Mouse (Mus musculus) testis, postnatal 10 days (tissue): ENCODE results near the gene Utp14a.
"Not testable (repeated sequence)": the region's sequence is repeated elsewhere in the genome, so short reads cannot be mapped to it uniquely, and the experiment has no call there.

Experiments used
- DNase-seq: peaks from one replicate; pipeline ENCODE4 v3.0.0; 2021; ENCODE audit warnings: low spot score

The Utp14a gene

DNA sequence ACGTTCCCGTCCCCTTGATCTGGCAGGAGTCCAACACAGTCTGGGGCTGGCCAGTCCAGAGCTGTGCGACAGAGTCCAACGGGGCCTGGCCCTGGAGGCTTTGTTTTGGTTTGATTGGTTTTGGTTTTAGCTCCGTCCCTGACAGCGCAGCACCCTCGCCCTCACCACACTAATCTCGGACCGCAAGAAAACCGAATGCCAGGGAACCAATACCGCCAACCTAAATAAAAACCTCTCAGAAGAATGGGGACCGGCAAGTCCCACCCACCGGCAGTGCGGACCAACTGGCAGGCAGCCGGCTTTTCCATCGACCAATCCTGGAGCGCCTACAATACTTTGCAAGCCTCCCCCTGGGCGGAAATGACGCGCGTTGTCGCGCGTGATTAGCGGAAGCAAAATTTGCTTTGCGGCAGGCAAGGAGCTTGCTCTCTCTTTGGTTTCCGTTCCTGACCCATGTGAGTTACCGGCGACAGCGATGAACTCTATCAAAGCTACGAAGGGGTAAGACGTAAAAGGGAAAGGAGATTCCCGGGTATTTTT is at the start of gene Utp14a:
Gene Utp14a (plus strand): TSS at position 395 of the 540 bp plus-strand sequence.
- peak; percentile 92 for DNase-seq

DNA sequence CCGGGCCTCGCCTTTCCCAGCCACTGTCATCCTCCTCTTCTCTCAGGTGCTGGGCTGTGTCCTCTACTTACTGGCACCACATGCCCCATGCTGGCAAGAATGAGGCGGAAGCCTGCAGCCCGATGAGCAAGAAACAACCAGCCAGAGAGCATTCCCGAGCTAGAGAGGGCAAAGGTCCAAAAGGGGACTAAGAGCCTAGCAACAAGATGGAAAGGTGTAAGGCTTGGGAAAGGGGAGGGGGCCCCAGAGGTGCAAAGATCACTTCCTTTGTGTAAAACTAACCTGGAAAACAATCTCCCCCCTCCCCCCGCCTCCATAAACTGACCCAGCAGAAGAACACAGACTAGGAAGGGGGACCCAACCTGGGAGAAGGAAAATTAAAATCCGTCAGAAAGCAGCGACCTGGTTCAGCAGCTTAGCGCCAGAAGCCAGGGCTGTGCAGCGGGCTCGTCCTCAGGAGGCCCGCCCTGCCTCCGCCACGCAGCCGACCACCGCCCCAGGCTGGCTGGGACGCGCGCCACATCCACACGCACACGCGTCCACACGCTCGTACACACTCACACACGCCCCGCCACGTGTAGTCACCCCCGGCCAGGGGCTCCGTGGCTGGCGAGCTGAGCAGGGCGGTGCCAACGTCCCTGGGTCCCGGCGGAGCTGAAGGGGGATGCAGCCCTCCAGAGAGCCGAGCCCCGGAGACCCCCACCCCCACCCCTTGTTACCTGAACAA is 48.7 kb upstream of the Utp14a start:
- DNase-seq, result peak; percentile 50

DNA sequence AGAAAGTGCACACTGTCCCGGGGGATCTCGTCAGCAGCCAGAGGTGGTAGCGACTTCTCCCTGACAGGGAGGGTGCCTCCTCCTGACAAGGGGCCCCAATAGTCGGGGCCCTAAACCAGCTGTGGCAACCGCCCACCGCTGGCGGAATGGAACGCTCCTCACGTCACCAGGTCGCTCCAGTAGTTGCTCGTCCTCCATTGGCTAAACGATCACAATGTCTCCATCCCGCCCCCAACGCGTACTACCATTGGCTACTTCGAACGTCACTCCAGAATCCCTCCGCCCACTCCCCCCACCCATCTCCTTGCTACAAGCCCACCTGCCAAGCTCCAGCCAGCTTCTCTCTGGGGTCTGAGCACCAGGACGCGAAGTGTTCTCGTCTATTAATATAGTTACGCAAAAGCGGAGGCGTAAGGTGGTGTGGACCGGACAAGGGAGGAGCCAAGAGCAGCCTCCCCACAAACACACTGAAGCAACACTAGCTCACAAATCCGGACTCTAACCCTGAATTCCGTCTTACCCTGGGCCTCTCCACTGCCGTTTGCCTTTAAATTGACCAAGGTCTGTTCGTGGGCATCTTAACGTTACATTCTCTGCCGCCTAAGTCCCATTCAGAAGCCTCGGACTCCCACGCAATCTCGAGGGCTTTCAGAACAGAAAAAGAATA is 48.0 kb upstream of the Utp14a start, which contains the start of gene Zdhhc9:
Gene Zdhhc9 (minus strand): TSS at position 360 of the 667 bp plus-strand sequence.
- peak; percentile 88 for DNase-seq

DNA sequence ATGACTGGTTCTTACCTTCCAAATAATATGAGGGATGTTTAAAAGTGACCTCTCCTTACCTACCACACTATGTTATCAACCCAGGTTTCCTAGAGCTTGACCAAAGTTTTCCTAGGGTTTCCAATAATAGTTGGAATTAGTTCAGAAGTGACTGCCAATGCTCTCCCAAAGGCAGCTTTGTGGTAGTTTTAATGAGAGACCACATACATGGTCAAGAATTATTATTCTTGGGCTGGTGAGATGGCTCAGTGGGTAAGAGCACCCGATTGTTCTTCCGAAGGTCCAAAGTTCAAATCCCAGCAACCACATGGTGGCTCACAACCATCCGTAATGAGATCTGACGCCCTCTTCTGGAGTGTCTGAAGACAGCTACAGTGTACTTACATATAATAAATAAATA is 46.9 kb upstream of the Utp14a start:
- not testable (repeated sequence) for DNase-seq

DNA sequence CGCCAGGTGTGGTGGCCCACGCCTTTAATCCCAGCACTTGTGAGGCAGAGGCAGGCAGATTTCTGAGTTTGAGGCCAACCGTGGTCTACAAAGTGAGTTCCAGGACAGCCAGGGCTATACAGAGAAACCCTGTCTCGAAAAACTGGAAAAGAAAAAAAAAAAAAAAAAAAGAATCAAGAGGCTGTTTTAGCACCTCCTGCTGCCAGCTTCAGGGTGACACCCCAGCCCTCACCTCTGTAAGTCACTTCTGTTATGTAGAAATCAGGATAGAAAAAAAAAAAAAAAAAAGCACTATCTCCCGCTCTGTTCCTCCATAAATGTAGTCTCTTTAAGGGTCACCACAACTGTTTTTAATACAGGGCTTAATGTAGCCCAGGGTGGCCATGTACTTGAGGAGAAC is 37.2 kb upstream of the Utp14a start:
- no peak for DNase-seq

DNA sequence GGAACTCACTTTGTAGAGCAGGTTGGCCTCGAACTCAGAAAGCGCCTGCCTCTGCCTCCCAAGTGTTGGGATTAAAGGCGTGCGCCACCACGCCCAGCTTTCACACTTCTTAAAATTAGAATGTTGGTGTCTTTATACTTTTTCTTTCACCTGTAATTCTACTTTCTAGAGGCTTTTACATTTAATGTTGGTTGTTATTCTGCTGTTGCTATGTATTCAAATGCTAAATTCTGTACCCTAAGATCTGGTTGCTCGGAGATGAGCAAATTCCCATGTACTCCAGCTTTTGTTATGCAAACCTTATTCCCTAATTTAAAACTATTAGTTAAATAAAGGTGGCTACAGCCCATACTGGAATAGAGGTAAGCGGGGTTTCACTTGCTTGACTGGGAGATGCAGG is 34.0 kb upstream of the Utp14a start:
- no peak for DNase-seq

DNA sequence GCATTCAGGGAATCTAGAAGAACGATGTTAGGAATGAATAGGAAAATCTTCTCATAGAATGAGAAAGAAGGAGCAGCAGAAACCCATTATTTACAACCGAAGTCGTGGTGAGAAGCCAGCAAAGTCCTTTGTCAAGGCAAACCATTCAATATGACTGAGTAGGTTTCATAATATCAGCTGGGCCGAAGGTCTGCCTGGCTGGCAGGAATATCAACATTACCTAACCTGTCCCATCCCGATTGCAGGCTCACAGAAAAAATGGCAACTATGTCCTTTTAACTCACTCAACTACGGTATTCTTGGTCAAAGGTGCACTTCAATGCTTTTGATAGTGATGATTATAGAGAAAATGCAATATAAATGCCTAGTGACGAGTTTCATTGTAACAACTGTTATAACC is 30.4 kb upstream of the Utp14a start:
- no peak for DNase-seq

DNA sequence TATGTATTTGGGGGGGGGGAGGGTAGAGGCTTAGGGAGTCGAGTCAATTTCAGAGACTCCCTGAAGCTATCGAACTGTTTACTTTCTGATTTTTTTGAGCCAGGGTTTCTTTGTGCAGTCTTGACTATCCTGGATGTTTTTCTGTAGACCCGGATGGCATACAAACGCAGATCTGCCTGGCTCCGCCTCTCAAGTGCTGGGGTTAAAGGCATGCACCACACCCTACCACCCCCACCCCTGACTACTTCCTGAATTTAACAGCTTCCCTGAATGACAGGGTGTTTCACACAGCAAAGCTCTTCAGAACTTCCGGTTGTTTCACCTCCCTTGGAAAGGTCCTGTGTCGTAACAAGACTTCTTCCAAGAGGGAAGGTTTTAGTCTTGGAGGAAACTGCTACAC is 22.2 kb upstream of the Utp14a start:
- no peak for DNase-seq

DNA sequence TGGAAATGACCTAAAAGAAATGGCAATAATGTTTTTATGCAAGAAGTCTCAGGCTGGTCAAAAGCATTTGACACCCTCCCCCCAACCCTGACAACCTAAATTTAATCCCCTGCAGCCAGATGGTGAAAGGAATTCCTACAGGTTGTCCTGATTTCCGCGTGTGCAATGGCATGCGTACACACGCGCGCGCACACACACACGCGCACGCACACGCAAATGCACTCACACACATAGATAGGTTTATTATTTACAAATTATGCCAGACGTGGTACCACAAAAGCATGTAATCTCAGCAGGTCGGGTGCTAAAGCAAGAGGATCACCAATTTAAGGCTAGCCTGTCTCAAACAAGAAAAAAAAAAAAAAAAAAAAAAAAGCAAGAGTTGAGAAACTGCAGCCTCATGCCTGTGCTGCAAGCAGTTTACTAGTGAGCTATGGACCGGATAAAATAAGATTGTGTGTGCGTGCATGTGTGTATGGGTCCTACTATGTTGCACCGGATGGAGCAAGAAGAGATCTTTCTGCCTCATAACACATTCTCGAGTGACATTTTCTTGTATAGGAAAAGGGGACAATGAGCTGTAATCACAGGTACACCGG is 733 bp upstream of the Utp14a start:
- no peak for DNase-seq

DNA sequence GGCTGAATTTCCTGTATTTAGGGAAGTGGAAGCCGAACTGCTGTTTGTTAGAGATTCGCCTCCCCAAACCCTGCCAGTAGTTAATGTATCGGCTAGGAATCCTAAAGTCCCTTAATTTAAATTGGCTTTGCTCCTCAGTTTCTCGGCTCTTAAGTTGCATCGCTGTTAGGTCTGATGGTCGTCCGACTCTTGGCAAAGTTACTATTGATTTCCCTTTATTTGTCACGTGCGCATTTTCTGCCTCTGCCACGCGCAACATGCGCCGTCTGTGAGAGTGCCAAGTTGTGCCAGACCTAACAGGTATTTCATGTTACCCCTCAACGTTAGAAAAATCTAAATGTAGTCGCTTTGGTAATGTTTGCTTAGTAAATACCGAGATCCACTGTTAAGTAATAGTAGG is 349 bp downstream of the Utp14a start:
- DNase-seq, result no peak

DNA sequence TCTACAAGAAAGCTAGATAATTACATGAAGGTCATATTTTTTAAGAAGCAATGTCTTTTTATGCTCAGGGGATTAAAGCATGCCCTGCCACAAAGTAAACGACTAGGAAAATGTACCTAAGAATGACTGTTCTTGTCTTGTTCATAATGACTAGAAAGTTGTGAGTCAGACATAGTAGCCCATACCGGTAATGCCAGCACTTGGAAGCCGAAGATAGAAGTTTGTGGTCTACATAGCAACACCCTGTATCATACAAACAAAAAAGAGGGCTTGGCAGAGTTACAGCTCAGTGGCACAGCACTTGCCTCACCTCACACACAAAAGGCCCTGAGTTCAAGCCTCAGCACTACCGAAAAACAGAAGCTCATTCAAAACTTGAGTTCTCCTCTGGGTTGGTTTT is 15.0 kb downstream of the Utp14a start:
- no peak for DNase-seq

DNA sequence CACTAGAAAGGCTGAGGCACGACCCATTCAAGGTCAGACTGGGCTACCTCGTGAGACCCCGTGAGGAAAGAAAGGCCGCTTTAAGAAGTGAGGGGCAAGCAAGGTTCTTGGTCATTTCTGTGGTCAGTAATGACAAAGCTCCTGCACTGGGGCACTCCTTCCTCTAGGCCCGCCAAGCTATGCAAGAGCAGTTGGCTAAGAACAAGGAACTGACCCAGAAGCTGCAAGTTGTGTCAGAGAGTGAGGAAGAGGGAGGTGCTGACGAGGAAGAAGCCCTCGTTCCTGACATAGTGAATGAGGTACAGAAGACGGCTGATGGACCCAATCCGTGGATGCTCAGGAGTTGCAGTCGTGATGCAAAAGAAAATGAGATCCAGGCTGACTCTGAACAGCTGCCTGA is 18.0 kb downstream of the Utp14a start:
- no peak for DNase-seq

DNA sequence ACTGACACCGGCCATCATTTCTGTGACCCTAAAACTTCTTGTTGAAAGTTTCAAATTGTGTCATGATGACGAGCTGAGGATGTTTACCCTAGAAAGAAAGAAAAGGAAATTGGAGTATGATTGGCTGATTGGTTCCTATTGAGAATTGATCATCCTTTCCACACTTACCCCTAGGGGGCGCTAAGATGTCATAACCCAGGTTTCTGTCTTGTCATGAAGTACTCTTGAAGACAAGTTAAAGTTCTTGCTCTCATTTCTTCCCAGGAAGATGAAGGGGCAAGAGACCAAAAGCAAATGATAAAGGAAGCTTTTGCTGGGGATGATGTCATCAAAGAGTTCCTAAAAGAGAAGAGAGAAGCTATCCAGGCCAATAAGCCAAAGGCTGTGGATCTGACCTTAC is 21.4 kb downstream of the Utp14a start:
- peak; percentile 44 for DNase-seq

DNA sequence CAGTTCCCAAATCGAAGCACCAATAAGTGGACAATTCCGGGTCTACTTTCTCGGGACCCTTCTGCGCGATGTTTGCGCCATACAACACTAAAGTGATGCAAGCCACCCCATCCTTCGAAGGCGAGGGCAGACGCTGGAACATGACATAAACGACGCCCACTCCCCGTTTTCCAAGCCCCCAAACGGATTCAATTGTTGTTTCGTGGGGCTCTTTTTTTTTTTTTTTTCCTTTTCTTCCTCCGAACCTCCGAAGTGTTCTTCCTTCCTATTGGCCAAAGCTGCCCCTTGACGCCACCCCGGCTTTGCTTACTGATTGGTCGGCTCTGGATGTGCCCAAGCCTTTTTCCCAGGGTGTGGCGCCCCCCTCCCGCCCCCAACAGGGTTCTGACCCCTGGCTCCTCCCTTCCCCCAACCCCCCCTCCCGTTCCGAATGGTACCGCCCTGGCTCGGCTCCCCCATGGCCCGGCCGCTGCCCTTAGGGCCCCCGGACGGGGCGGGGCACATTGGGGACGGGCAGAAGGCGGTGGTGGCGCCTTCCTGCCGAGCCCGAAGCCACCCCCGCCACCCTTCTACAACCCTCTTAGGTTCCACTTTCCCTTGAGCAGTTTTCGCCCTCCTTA is 27.8 kb downstream of the Utp14a start:
- peak; percentile 80 for DNase-seq

DNA sequence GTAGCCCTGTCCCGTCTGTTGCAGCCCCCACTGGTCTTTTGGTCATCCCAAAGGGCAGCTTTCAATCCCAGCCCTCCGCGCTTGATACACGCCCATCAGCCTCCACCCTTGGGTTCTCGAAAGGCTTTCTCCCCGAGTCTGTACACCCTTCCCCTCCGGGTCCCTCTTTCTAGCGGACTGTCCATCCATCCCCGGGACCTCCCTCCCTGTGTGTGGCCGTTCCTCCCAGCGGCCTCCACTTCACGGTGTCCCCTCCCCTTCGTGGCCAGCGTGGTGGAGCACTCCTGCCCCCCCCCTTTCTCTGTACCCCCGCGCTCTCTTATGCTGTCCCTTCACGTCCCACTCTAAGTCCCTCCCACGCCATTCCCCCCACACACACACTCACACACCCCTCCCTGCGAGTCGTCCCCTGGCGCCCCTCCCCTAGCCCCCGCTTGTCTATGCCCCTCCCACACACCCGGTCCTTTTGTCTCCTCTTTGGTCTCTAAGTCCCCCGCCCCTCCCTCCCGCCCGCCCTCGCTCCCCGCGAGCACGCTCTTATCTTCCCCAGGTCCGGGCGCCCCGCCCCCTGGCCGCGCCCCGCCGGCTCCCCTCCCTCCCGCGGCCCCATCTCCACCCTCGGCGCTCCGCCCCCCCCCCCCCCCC is 28.5 kb downstream of the Utp14a start:
- peak; percentile 85 for DNase-seq

DNA sequence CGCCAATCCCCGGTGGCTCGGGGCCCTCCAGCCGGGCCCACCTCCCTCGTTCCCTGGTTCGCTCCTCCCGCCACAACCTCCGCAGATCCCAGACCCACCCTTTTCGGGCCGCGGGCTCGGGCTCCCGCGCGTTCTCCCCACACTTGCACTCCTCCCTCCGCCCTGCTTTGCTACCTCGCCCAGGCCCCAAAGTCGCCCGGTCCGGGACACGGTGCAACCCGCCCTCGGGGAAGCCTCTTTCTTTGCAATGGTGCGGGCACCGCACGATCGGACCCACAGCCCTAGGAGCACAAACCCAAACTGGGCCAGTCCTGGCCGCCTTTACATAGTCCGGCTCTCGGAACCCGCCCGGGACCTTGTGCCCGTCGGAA is 29.0 kb downstream of the Utp14a start:
- DNase-seq, result no peak

DNA sequence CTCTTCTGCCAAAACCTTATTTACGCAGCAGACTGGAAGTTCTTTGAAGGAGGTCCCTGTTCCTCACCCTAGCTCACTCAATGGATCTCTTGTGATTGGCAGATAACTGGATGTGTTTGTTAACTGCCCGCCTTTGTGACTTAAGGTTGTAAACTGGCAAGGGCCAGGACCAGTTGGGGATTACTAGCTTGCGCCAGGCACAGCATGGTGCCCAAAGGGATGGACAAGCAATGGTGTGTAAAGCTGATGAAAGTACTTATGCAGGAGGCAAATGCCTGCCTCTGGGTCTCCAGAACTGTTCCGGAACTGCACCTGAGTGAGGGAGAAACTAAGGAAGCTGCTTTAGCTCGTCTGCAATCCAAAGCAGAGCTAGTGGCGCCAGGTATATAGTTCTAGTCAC is 29.8 kb downstream of the Utp14a start:
- DNase-seq, result no peak

DNA sequence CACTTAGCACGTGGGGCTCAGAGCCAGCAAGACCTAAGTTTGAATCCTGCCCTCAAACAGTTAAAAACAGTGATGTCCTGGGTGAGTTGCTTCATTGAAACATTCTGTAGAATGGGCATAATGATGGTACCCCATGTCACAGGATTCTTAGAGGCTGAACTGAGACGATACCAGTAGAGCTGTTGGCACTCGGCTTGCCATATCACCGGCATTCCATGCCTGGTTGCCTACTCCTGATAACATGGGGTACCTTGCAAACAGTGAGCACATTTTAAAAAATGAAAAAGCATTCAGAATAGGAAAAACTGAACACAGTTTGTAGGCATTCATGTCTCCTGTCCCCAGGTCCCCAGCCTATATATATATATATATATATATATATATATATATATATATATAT is 31.3 kb downstream of the Utp14a start:
- no peak for DNase-seq

DNA sequence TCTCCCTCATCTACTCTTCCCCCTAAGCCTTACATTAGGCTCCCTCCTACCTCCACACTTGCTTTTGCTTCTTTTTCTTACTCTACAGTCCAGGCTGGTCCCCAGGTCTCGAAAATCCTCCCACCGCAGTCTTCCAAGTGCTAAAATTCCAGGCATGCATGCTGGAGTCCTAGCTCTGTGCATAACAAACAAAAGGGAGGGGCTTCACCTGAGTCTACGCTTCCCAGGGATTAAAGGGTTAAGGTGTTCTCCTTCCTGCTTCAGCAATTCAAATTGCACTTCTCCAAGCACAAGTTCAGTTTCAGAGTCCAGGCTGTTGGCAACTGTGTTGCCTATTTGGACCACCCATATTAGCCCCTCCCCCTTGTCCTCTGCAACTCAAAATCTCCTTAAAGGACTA is 34.8 kb downstream of the Utp14a start:
- DNase-seq, result no peak

DNA sequence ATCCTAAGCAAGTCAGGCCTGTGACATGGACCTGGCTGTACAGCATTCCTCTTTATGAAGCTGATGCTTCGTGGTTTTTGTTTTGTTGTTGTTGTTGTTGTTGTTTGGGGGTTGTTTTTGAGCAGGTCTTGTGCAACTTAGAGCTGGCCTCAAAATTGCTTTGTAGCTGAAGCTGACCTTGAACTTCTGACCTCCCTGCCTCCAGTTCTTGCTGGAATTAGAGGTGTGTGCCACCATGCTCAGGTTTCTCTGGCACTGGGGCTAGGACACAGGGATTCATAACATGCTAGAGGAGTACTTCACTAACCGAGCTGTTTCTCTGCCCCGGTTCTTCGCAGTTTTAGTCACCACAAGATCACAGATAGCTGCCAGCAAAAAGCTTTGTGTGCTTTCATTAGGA is 48.7 kb downstream of the Utp14a start:
- no peak for DNase-seq

DNA sequence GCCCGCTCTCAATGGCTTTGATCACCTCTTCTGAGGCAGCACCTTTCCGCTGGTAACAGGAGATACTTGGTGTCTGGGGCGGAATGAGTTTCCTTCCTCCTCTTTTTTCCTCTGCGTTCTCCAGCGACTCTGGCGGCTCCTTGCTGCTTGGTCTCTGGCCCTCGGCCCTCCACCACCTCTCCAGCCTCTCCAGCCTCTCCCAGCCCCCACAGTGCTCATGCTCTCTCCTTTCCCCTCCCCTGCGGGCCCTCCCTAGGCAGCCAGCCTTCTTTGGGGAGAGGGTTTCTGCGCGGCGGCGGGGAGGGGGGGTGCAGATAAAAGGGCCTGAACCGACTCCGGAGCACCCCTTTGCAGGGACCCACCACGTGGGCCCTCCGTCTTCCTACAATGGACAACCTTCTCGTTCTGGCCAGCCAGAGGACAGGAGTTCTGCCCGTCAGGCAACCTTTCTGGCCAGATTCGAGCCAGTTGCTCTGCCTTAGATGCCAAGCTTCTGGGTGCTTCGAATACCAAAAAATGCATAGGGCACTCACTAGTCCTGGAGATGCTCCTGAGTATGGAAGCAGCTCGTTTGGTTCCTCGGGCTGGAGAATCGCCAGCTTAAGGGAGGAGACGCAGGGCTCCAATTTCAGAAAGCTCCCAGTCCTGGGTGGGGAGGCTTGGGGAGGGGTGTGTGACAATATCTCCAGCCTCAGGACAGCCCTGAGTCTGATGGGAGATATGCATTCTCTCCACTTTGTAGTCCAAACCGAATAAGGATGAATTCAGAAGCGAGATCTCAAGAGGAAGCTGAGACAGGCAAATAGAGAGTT is 54.2 kb downstream of the Utp14a start:
- no peak for DNase-seq
